Mouse (Mus musculus) intestine, postnatal 0 days (tissue): ENCODE measurements around the gene Ppp4r4. TPM values are rescaled to one million over a fixed set of nuclear protein-coding genes. Genes with fewer than 3 reads are reported as not detected.
A peak's percentile ranks its signal among the peaks of the same experiment; 100 is the strongest.

Source experiments
- ATAC-seq: fragments of 200-750 bp; cut with Nextera tagmentation; 2 replicates; pipeline ENCODE4 v1.8.0; 2017; ENCODE audit warnings: mild to moderate bottlenecking, moderate TSS enrichment, moderate library complexity
- H3K27ac ChIP-seq: fragments of 300-500 bp; sonication (generic); 2 replicates; pipeline ENCODE4 v1.5.1; 2014; ENCODE audit warnings: mild to moderate bottlenecking, low read depth, low read length, moderate library complexity
- H3K27me3 ChIP-seq: fragments of 300-500 bp; sonication (generic); replicated peaks from 2 replicates; pipeline ENCODE4 v1.6.1; 2014; ENCODE audit warnings: low read length, mixed read lengths; ENCODE audit not compliant: control insufficient read depth, insufficient read depth
- H3K36me3 ChIP-seq: fragments of 300-500 bp; sonication (generic); 2 replicates; pipeline ENCODE4 v1.6.1; 2014; ENCODE audit warnings: mild to moderate bottlenecking, moderate library complexity; ENCODE audit not compliant: control insufficient read depth, insufficient read depth
- H3K4me1 ChIP-seq: fragments of 300-500 bp; sonication (generic); replicated peaks from 2 replicates; pipeline ENCODE4 v1.6.1; 2014; ENCODE audit warnings: antibody characterized with exemption, low read length, mixed read lengths; ENCODE audit not compliant: control insufficient read depth, insufficient read depth
- H3K4me2 ChIP-seq: fragments of 300-500 bp; sonication (generic); replicated peaks from 2 replicates; pipeline ENCODE4 v1.6.1; 2014; ENCODE audit warnings: low read depth, mild to moderate bottlenecking, moderate library complexity
- H3K4me3 ChIP-seq: fragments of 300-500 bp; sonication (generic); 2 replicates; pipeline ENCODE4 v1.5.1; 2014; ENCODE audit warnings: low read depth, low read length
- H3K9ac ChIP-seq: fragments of 300-500 bp; sonication (generic); 2 replicates; pipeline ENCODE4 v1.6.1; 2014; ENCODE audit warnings: mild to moderate bottlenecking, low read depth, low read length
- H3K9me3 ChIP-seq: fragments of 300-500 bp; sonication (generic); 2 replicates; pipeline ENCODE4 v1.6.1; 2016; ENCODE audit warnings: mixed run types; ENCODE audit not compliant: control insufficient read depth
- CTCF ChIP-seq: sonication (generic); IDR thresholded peaks from 2 replicates; pipeline ENCODE4 v1.5.1; 2016; ENCODE audit warnings: low read depth, mild to moderate bottlenecking, control low read depth, antibody characterized with exemption, moderate library complexity
- WGBS: fragments of 180-500 bp; shearing (Covaris S2); extraction: QIAGEN DNeasy Blood & Tissue Kit; methylation state at CpG from one replicate; pipeline ENCODE4 v1.1.7; 2014; 5-methylcytosine and 5-hydroxymethylcytosine counted together
- polyA plus RNA-seq: library from polyadenylated mRNA; unstranded; fragments of >200 nt; fragmentation: Nextera tagmentation; extraction: Ambion mirVana; gene quantifications from 2 replicates; pipeline ENCODE4 v1.2.1, GENCODE M21; 2015

The Ppp4r4 gene
- polyA plus RNA-seq, 1 experiment from 2014 or later: 0.56 TPM

DNA sequence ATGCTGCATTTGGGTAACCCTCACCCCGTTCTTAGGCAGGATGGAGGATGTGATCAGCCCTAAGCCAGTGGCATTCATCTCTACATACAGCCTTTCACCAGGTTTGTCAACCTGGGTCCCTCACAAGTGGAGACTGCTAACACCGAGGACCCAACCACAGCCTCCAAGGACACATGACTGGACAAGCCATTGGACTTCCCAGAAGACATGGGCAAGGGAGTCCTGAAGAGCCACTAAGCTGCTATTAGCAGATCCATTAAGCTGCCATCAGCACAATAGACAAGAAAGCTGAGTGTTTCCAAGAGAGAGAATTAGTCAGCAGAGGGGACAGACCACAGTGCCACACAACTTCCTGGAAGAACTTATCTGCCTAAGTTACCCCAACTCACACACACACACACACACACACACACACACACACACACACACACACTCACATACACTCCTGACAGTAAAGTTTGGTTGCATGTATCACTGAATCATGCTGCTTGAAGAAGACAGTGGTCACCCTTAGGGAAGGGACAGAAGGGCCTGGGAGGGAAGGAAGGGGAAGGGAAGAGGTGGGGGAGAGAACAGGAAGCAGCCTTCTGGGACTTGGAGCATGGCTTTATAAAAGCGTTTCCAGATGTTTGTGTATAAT is 40.9 kb upstream of the Ppp4r4 start:
- no peak for ATAC-seq
- 72% methylated on average over 3 of the region's 3 CpGs for WGBS
- no peak overlapping the region for H3K9ac ChIP-seq

GRCm38 (mm10) chr12:103492767-103493166 is 39.3 kb upstream of the Ppp4r4 start:
- Histone ChIP-seq H3K27ac (no peak overlapping the region), H3K4me3 (no peak overlapping the region), H3K27me3 (no peaks in the 10 kb centered on the region), H3K4me1 (no peaks in the 10 kb centered on the region), H3K4me2 (no peak overlapping the region), H3K9ac (no peak overlapping the region), H3K36me3 (no peaks in the 10 kb centered on the region), H3K9me3 (no peaks in the 10 kb centered on the region)
- ATAC-seq: peak; percentile 39; the same call in 1 of the 2 replicates
- TF ChIP-seq CTCF: peak; percentile 97
- WGBS: 33% methylated on average over 5 of the region's 5 CpGs

More for the DNA sequence above, 40.9 kb upstream of the Ppp4r4 start:
- no peak overlapping the region for H3K27ac ChIP-seq
- H3K4me3 ChIP-seq: no peak overlapping the region
- no peak overlapping the region for H3K4me2 ChIP-seq
- no peaks in the 10 kb centered on the region for H3K4me1 ChIP-seq
- H3K9me3 ChIP-seq: no peaks in the 10 kb centered on the region
- TF ChIP-seq CTCF: no peak
- no peaks in the 10 kb centered on the region for H3K36me3 ChIP-seq
- H3K27me3 ChIP-seq: no peaks in the 10 kb centered on the region

GRCm38 (mm10) chr12:103494486-103494885 is 37.6 kb upstream of the Ppp4r4 start:
- H3K36me3 ChIP-seq: no peaks in the 10 kb centered on the region
- H3K27ac ChIP-seq: no peak overlapping the region
- no peaks in the 10 kb centered on the region for H3K27me3 ChIP-seq
- H3K4me2 ChIP-seq: no peak overlapping the region
- TF ChIP-seq CTCF: peak; percentile 89
- H3K9ac ChIP-seq: no peak overlapping the region
- no peak overlapping the region for H3K4me3 ChIP-seq
- ATAC-seq: peak; percentile 21; the same call in 1 of the 2 replicates
- WGBS: 21% methylated on average over 6 of the region's 6 CpGs
- H3K9me3 ChIP-seq: no peaks in the 10 kb centered on the region
- no peaks in the 10 kb centered on the region for H3K4me1 ChIP-seq

GRCm38 (mm10) chr12:103498768-103499167 is 33.3 kb upstream of the Ppp4r4 start:
- Histone ChIP-seq H3K4me3 (no peak overlapping the region), H3K9me3 (no peaks in the 10 kb centered on the region), H3K4me2 (no peak overlapping the region), H3K27ac (no peak overlapping the region), H3K4me1 (no peaks in the 10 kb centered on the region), H3K27me3 (no peaks in the 10 kb centered on the region), H3K9ac (no peak overlapping the region), H3K36me3 (no peaks in the 10 kb centered on the region)
- 70% methylated on average over 5 of the region's 5 CpGs for WGBS
- no peak for TF ChIP-seq CTCF
- ATAC-seq: no peak

- TF ChIP-seq CTCF: peak; percentile 47
- ATAC-seq: no peak
- Histone ChIP-seq H3K27me3 (no peaks in the 10 kb centered on the region), H3K4me2 (no peak overlapping the region), H3K27ac (no peak overlapping the region), H3K9me3 (no peaks in the 10 kb centered on the region), H3K36me3 (no peaks in the 10 kb centered on the region), H3K4me3 (no peak overlapping the region), H3K9ac (no peak overlapping the region), H3K4me1 (0 out of 2 replicates have a peak, but pooled peaks cover 2% of the 10 kb centered on the region)
- 75% methylated on average over 2 of the region's 2 CpGs for WGBS
Measured at GRCm38 (mm10) chr12:103499261-103499660, 32.8 kb upstream of the Ppp4r4 start.

DNA sequence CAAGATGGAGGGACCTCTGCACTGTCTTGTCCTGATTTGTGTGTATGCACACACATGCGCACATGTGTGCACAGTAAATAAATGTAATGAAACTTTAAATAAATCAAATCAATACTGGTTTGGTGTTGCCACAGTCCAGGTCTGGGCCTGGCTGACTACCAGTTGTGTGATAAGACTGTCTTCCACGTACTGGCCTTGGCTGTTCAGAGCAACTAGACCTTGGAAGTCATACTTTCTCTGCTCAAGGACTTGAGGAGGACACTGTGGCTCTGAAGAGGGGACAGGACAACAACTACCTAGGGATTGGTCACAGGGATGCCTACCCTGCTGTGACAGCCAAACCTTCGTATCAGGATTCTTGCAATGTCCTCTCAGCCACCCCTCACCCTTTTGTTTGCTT is 28.8 kb upstream of the Ppp4r4 start:
- no peak overlapping the region for H3K4me3 ChIP-seq
- H3K9ac ChIP-seq: no peak overlapping the region
- H3K27me3 ChIP-seq: no peaks in the 10 kb centered on the region
- no peaks in the 10 kb centered on the region for H3K36me3 ChIP-seq
- 0 out of 2 replicates have a peak, but pooled peaks cover 4% of the 10 kb centered on the region for H3K4me1 ChIP-seq
- H3K9me3 ChIP-seq: no peaks in the 10 kb centered on the region
- TF ChIP-seq CTCF: no peak
- H3K4me2 ChIP-seq: no peak overlapping the region
- WGBS: 63% methylated on average over 3 of the region's 3 CpGs
- no peak overlapping the region for H3K27ac ChIP-seq
- no peak for ATAC-seq
